Mouse (Mus musculus) heart, embryonic 11.5 days (tissue): ENCODE data around the gene C9. TPM values are rescaled to one million over a fixed set of nuclear protein-coding genes. Genes with fewer than 3 reads are reported as not detected.

Source experiments
- ATAC-seq: fragments of 200-750 bp; cut with Nextera tagmentation; replicated peaks from 2 replicates; pipeline ENCODE4 v1.8.0; 2017; ENCODE audit warnings: moderate library complexity; ENCODE audit not compliant: insufficient number of reproducible peaks, low FRiP score, low TSS enrichment
- H3K27ac ChIP-seq: fragments of 300-500 bp; sonication (generic); 2 replicates; pipeline ENCODE4 v1.5.1; 2014; ENCODE audit warnings: mild to moderate bottlenecking, low read depth, low read length
- H3K27me3 ChIP-seq: fragments of 300-500 bp; sonication (generic); 2 replicates; pipeline ENCODE4 v1.6.1; 2014; ENCODE audit warnings: mild to moderate bottlenecking, low read length, mixed read lengths; ENCODE audit not compliant: control insufficient read depth, insufficient read depth
- H3K36me3 ChIP-seq: fragments of 300-500 bp; sonication (generic); 2 replicates; pipeline ENCODE4 v1.6.1; 2014; ENCODE audit warnings: mild to moderate bottlenecking, low read length, moderate library complexity, mixed read lengths; ENCODE audit not compliant: control insufficient read depth, insufficient read depth
- H3K4me1 ChIP-seq: fragments of 300-500 bp; sonication (generic); 2 replicates; pipeline ENCODE4 v1.6.1; 2014; ENCODE audit warnings: low read length; ENCODE audit not compliant: control insufficient read depth, insufficient read depth
- H3K4me2 ChIP-seq: fragments of 300-500 bp; sonication (generic); 2 replicates; pipeline ENCODE4 v1.6.1; 2014; ENCODE audit warnings: mild to moderate bottlenecking, moderate library complexity
- H3K4me3 ChIP-seq: fragments of 300-500 bp; sonication (generic); 2 replicates; pipeline ENCODE4 v1.5.1; 2014; ENCODE audit warnings: low read depth, low read length
- H3K9ac ChIP-seq: fragments of 300-500 bp; sonication (generic); 2 replicates; pipeline ENCODE4 v1.6.1; 2014; ENCODE audit warnings: mild to moderate bottlenecking, low read depth, low read length, moderate library complexity
- H3K9me3 ChIP-seq: fragments of 300-500 bp; sonication (generic); replicated peaks from 2 replicates; pipeline ENCODE4 v1.6.1; 2016; ENCODE audit warnings: low read length; ENCODE audit not compliant: control insufficient read depth
- WGBS: fragments of 180-500 bp; shearing (Covaris S2); extraction: QIAGEN DNeasy Blood & Tissue Kit; methylation state at CpG from one replicate; pipeline ENCODE4 v1.1.7; 2014; ENCODE audit not compliant: insufficient replicate concordance; 5-methylcytosine and 5-hydroxymethylcytosine counted together
- polyA plus RNA-seq: library from polyadenylated mRNA; unstranded; fragments of >200 nt; fragmentation: Nextera tagmentation; extraction: Ambion mirVana; gene quantifications from 2 replicates; pipeline ENCODE4 v1.2.1, GENCODE M21; 2014

C9 gene
- polyA plus RNA-seq, 1 experiment from 2014 or later: not detected

- H3K9ac ChIP-seq: peak overlapping the region; percentile 34; the same call in 1 of the 2 replicates
- peak overlapping the region; percentile 45 for H3K4me2 ChIP-seq
- H3K4me1 ChIP-seq: peaks cover 7% of the 10 kb centered on the region; the same call in 1 of the 2 replicates
- H3K27me3 ChIP-seq: no peaks in the 10 kb centered on the region
- ATAC-seq: peak; percentile 49; the same call in 1 of the 2 replicates
- no peaks in the 10 kb centered on the region for H3K9me3 ChIP-seq
- no peak overlapping the region for H3K27ac ChIP-seq
- H3K36me3 ChIP-seq: no peaks in the 10 kb centered on the region
- no peak overlapping the region for H3K4me3 ChIP-seq
- WGBS: 20% methylated on average over 9 of the region's 9 CpGs
These were observed 3.8 kb downstream of the C9 start for GRCm38 (mm10) chr15:6448892-6449291.

GRCm38 (mm10) chr15:6454461-6454860 lies 9.3 kb downstream of the C9 start:
- H3K4me3 ChIP-seq: no peak overlapping the region
- H3K27me3 ChIP-seq: no peaks in the 10 kb centered on the region
- no peak for ATAC-seq
- H3K4me1 ChIP-seq: no peaks in the 10 kb centered on the region
- no peak overlapping the region for H3K4me2 ChIP-seq
- WGBS: 72% methylated on average over 2 of the region's 2 CpGs
- H3K27ac ChIP-seq: no peak overlapping the region
- H3K36me3 ChIP-seq: no peaks in the 10 kb centered on the region
- H3K9ac ChIP-seq: no peak overlapping the region
- no peaks in the 10 kb centered on the region for H3K9me3 ChIP-seq

GRCm38 (mm10) chr15:6461381-6461780 lies 16.3 kb downstream of the C9 start:
- H3K4me3 ChIP-seq: no peak overlapping the region
- no peak overlapping the region for H3K4me2 ChIP-seq
- no peaks in the 10 kb centered on the region; the same call in 1 of the 2 replicates for H3K9me3 ChIP-seq
- WGBS: 74% methylated on average over 8 of the region's 8 CpGs
- H3K9ac ChIP-seq: no peak overlapping the region
- no peaks in the 10 kb centered on the region for H3K36me3 ChIP-seq
- no peak overlapping the region for H3K27ac ChIP-seq
- no peaks in the 10 kb centered on the region for H3K4me1 ChIP-seq
- ATAC-seq: no peak
- H3K27me3 ChIP-seq: no peaks in the 10 kb centered on the region

GRCm38 (mm10) chr15:6463361-6463923 lies 18.3 kb downstream of the C9 start:
- Histone ChIP-seq H3K4me3 (no peak overlapping the region), H3K36me3 (no peaks in the 10 kb centered on the region), H3K9me3 (no peaks in the 10 kb centered on the region; the same call in 1 of the 2 replicates), H3K9ac (no peak overlapping the region), H3K27ac (no peak overlapping the region), H3K4me2 (no peak overlapping the region), H3K27me3 (no peaks in the 10 kb centered on the region), H3K4me1 (no peaks in the 10 kb centered on the region)
- 76% methylated on average over 3 of the region's 3 CpGs for WGBS
- no peak for ATAC-seq

GRCm38 (mm10) chr15:6466995-6467394 lies 21.9 kb downstream of the C9 start:
- ATAC-seq: no peak
- H3K4me2 ChIP-seq: no peak overlapping the region
- H3K9me3 ChIP-seq: no peaks in the 10 kb centered on the region; the same call in 1 of the 2 replicates
- H3K36me3 ChIP-seq: no peaks in the 10 kb centered on the region
- H3K27me3 ChIP-seq: no peaks in the 10 kb centered on the region
- H3K27ac ChIP-seq: no peak overlapping the region
- H3K4me1 ChIP-seq: no peaks in the 10 kb centered on the region
- H3K4me3 ChIP-seq: no peak overlapping the region
- WGBS: 67% methylated on average over 10 of the region's 10 CpGs
- no peak overlapping the region for H3K9ac ChIP-seq

- Histone ChIP-seq H3K4me2 (no peak overlapping the region), H3K9me3 (no peaks in the 10 kb centered on the region), H3K27me3 (no peaks in the 10 kb centered on the region), H3K4me1 (no peaks in the 10 kb centered on the region), H3K9ac (no peak overlapping the region), H3K4me3 (no peak overlapping the region), H3K27ac (no peak overlapping the region), H3K36me3 (no peaks in the 10 kb centered on the region)
- ATAC-seq: no peak
- 79% methylated on average over 1 of the region's 1 CpGs for WGBS
These were observed 23.7 kb downstream of the C9 start for GRCm38 (mm10) chr15:6468845-6469244.

GRCm38 (mm10) chr15:6469384-6469783 lies 24.3 kb downstream of the C9 start:
- Histone ChIP-seq H3K4me2 (no peak overlapping the region), H3K9ac (no peak overlapping the region), H3K36me3 (no peaks in the 10 kb centered on the region), H3K27ac (no peak overlapping the region), H3K4me3 (no peak overlapping the region), H3K4me1 (no peaks in the 10 kb centered on the region), H3K27me3 (no peaks in the 10 kb centered on the region), H3K9me3 (no peaks in the 10 kb centered on the region)
- ATAC-seq: no peak
- 81% methylated on average over 3 of the region's 3 CpGs for WGBS

GRCm38 (mm10) chr15:6483561-6483960 lies 38.4 kb downstream of the C9 start:
- no peaks in the 10 kb centered on the region for H3K27me3 ChIP-seq
- no peak overlapping the region for H3K4me2 ChIP-seq
- H3K4me1 ChIP-seq: no peaks in the 10 kb centered on the region
- no peaks in the 10 kb centered on the region; the same call in 1 of the 2 replicates for H3K9me3 ChIP-seq
- no peak overlapping the region for H3K4me3 ChIP-seq
- no peak overlapping the region for H3K9ac ChIP-seq
- WGBS: 71% methylated on average over 3 of the region's 3 CpGs
- ATAC-seq: no peak
- no peaks in the 10 kb centered on the region for H3K36me3 ChIP-seq
- H3K27ac ChIP-seq: no peak overlapping the region

- H3K27ac ChIP-seq: no peak overlapping the region
- H3K4me2 ChIP-seq: no peak overlapping the region
- ATAC-seq: no peak
- no peaks in the 10 kb centered on the region for H3K9me3 ChIP-seq
- H3K27me3 ChIP-seq: no peaks in the 10 kb centered on the region
- H3K4me1 ChIP-seq: no peaks in the 10 kb centered on the region
- no peak overlapping the region for H3K9ac ChIP-seq
- WGBS: 88% methylated on average over 2 of the region's 2 CpGs
- H3K4me3 ChIP-seq: no peak overlapping the region
- H3K36me3 ChIP-seq: no peaks in the 10 kb centered on the region
These were observed 47.3 kb downstream of the C9 start for GRCm38 (mm10) chr15:6492386-6492785.
